Mouse (Mus musculus): ENCODE data around the gene Med4.

DNA sequence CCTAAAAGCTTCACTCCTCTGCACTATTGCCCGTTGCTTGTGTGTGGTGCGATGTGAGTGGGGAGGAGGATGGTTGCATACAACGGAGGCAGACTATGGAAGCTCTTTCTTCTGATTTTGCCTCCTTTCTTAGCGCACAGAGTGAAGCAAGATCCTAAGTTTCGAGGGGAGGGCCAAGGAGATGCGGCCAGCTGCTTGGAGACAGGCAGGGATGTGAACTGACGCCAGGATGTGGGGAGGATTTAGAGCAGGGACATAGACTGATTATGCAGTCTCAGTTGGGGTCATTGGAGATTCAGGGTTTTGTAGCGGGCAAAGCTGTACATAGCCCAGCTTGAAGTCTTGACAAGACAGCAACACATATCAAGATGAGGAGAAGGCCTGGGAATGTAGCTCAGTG, 3.5 kb upstream of the Med4 start:
- TF ChIP-seq CTCF (IDR thresholded peaks at IDR 0.05; ENCODE audit: low read depth) (no peak), EP300 (IDR thresholded peaks at IDR 0.05; ENCODE audit: low read depth) (no peak)

Measured in liver, postnatal 0 days (tissue).